Mouse (Mus musculus) heart, embryonic 12.5 days (tissue): ENCODE data around the gene Gstp2. TPM values are rescaled to one million over a fixed set of nuclear protein-coding genes. Genes with fewer than 3 reads are reported as not detected.
"Not testable (repeated sequence)": the region's sequence is repeated elsewhere in the genome, so short reads cannot be mapped to it uniquely, and the experiment has no call there.

Experiments used
- ATAC-seq: fragments of 200-750 bp; cut with Nextera tagmentation; 2 replicates; pipeline ENCODE4 v1.8.0; 2017; ENCODE audit warnings: moderate TSS enrichment, moderate library complexity; ENCODE audit not compliant: insufficient number of reproducible peaks, low FRiP score
- H3K27ac ChIP-seq: fragments of 300-500 bp; sonication (generic); 2 replicates; pipeline ENCODE4 v1.5.1; 2016; ENCODE audit warnings: mild to moderate bottlenecking, moderate library complexity; ENCODE audit not compliant: poor library complexity, severe bottlenecking
- H3K27me3 ChIP-seq: fragments of 300-500 bp; sonication (generic); replicated peaks from 2 replicates; pipeline ENCODE4 v1.6.1; 2016; ENCODE audit warnings: mild to moderate bottlenecking, moderate library complexity
- H3K36me3 ChIP-seq: fragments of 300-500 bp; sonication (generic); 2 replicates; pipeline ENCODE4 v1.6.1; 2016; ENCODE audit warnings: mild to moderate bottlenecking, moderate library complexity
- H3K4me1 ChIP-seq: fragments of 300-500 bp; sonication (generic); replicated peaks from 2 replicates; pipeline ENCODE4 v1.6.1; 2016; ENCODE audit warnings: mild to moderate bottlenecking
- H3K4me2 ChIP-seq: fragments of 300-500 bp; sonication (generic); 2 replicates; pipeline ENCODE4 v1.6.1; 2016; ENCODE audit warnings: mild to moderate bottlenecking, moderate library complexity
- H3K4me3 ChIP-seq: fragments of 300-500 bp; sonication (generic); 2 replicates; pipeline ENCODE4 v1.5.1; 2016; ENCODE audit warnings: mild to moderate bottlenecking
- H3K9ac ChIP-seq: fragments of 300-500 bp; sonication (generic); 2 replicates; pipeline ENCODE4 v1.6.1; 2016; ENCODE audit warnings: mild to moderate bottlenecking, moderate library complexity
- H3K9me3 ChIP-seq: fragments of 300-500 bp; sonication (generic); replicated peaks from 2 replicates; pipeline ENCODE4 v1.6.1; 2016; ENCODE audit warnings: mild to moderate bottlenecking, moderate library complexity
- WGBS: fragments of 180-500 bp; shearing (Covaris S2); methylation state at CpG from one replicate; pipeline ENCODE4 v1.1.7; 2016; 5-methylcytosine and 5-hydroxymethylcytosine counted together
- polyA plus RNA-seq: library from polyadenylated mRNA; unstranded; fragments of >200 nt; fragmentation: Nextera tagmentation; extraction: Ambion mirVana; gene quantifications from 2 replicates; pipeline ENCODE4 v1.2.1, GENCODE M21; 2016

Gene Gstp2
- polyA plus RNA-seq, 1 experiment from 2014 or later, result 7.1 TPM

DNA sequence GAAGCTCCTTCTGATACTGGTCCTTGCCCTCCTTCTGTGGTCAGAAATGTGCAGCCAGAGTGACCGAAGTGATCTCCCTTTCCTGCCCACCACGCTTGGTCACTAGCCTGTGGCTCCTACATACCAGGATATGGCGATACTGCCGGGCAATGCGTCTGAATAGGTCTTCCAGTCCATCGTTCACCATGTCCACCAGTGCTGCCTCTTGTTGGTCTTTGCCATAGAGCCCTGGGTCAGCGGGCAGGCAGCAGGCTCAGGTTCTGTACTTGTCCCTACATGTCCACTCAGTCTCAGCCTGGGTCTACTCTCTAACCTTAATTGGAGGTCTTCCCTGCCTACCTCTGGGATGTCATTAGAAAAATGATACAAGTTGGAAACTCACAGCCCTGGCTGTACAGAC lies 12.1 kb upstream of the Gstp2 start:
- no peaks in the 10 kb centered on the region for H3K36me3 ChIP-seq
- H3K9ac ChIP-seq, result no peak overlapping the region
- WGBS, result 90% methylated on average over 7 of the region's 7 CpGs
- H3K4me3 ChIP-seq, result no peak overlapping the region
- H3K9me3 ChIP-seq, result no peaks in the 10 kb centered on the region
- no peak overlapping the region for H3K4me2 ChIP-seq
- H3K4me1 ChIP-seq, result peaks cover 15% of the 10 kb centered on the region
- no peak for ATAC-seq
- no peaks in the 10 kb centered on the region for H3K27me3 ChIP-seq
- no peak overlapping the region for H3K27ac ChIP-seq

DNA sequence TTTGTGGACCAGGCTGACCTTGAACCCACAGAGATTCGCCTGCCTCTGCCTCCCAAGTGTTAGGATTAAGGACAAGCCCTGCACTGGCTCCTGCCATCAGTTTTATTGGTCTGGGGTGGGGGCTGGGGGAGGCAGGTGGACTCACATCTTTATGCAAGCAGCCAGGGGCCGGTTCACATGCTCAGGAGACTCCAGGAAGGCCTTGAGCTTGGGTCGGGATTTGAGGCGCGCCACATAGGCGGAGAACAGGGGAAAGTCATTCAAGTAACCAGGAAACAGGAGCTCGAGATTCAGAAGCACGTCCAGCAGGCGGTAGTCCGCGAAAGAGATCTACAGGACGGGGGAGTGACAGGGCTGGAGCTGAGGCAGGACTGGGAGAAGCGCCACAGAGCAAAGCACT lies 11.6 kb upstream of the Gstp2 start:
- WGBS, result 81% methylated on average over 13 of the region's 13 CpGs
- Histone ChIP-seq H3K27ac (no peak overlapping the region), H3K27me3 (no peaks in the 10 kb centered on the region)

DNA sequence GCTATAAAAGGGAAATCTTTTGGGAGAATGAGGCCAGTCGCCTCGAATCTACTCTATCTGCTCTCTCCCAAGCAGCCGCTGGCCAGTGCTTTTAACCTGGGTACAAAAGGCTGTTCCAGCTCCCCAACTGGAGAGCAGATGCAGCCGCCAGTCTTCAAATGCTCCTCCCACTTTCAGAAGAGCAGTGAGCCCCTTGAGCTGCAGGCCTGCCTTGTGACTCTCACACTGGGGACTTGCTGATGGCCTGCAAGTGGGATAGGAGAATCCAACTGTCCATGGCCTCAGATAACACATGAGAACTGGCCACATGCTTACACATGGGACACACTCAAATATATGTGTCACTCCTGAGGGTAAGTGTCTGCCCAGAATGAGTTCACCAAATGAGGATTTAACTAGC lies 10.9 kb upstream of the Gstp2 start:
- ATAC-seq, result no peak
- 37% methylated on average over 4 of the region's 4 CpGs for WGBS

More for the DNA sequence above, 11.6 kb upstream of the Gstp2 start:
- Histone ChIP-seq H3K4me3 (no peak overlapping the region), H3K4me1 (peaks cover 15% of the 10 kb centered on the region), H3K9me3 (no peaks in the 10 kb centered on the region), H3K36me3 (no peaks in the 10 kb centered on the region), H3K4me2 (no peak overlapping the region), H3K9ac (no peak overlapping the region)
- ATAC-seq, result no peak

DNA sequence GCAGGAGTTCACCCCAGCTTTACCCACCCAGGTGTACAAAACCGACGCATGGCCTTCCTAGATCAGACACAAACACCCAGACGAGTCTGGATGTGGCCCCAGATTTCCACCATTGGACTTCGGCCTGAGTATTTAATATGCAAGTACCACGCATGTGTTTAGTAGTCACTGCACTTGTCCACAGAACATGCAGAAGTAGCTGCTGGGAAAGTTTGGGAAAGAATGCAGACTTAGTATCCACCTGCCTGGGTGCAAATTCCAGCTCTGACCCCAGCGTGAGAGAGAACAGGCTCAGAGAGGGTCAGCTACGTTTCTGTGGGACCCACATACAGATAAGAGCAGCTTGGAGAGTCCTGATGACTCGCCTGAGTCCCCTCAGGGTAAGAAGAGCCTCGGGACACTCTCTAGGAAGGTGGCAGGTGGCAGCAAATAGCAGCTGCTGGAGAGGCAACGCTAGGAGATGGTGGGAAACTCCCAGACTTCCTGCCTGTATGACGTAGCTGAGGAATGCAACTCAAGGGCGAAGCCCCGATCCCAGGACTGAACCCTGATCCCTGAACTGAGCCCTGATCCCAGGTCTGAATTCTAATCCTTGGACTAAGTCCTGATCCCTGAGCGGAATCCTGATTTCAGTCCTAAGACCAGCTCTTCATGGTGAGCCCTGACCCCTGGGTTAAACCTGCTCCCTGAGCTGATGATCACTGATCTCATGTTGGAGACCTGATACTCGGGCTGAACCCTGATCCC lies 10.3 kb upstream of the Gstp2 start:
- H3K27me3 ChIP-seq, result no peaks in the 10 kb centered on the region
- H3K4me3 ChIP-seq, result no peak overlapping the region
- H3K9ac ChIP-seq, result no peak overlapping the region
- ATAC-seq, result no peak
- no peak overlapping the region for H3K4me2 ChIP-seq
- 45% methylated on average over 15 of the region's 15 CpGs for WGBS
- H3K27ac ChIP-seq, result no peak overlapping the region
- no peaks in the 10 kb centered on the region for H3K36me3 ChIP-seq
- H3K4me1 ChIP-seq, result peaks cover 15% of the 10 kb centered on the region
- H3K9me3 ChIP-seq, result no peaks in the 10 kb centered on the region

More for the DNA sequence above, 10.9 kb upstream of the Gstp2 start:
- H3K9ac ChIP-seq, result no peak overlapping the region
- no peaks in the 10 kb centered on the region for H3K27me3 ChIP-seq
- no peaks in the 10 kb centered on the region for H3K9me3 ChIP-seq
- no peak overlapping the region for H3K4me2 ChIP-seq
- H3K27ac ChIP-seq, result no peak overlapping the region
- H3K4me1 ChIP-seq, result peaks cover 15% of the 10 kb centered on the region
- no peak overlapping the region for H3K4me3 ChIP-seq
- H3K36me3 ChIP-seq, result no peaks in the 10 kb centered on the region

DNA sequence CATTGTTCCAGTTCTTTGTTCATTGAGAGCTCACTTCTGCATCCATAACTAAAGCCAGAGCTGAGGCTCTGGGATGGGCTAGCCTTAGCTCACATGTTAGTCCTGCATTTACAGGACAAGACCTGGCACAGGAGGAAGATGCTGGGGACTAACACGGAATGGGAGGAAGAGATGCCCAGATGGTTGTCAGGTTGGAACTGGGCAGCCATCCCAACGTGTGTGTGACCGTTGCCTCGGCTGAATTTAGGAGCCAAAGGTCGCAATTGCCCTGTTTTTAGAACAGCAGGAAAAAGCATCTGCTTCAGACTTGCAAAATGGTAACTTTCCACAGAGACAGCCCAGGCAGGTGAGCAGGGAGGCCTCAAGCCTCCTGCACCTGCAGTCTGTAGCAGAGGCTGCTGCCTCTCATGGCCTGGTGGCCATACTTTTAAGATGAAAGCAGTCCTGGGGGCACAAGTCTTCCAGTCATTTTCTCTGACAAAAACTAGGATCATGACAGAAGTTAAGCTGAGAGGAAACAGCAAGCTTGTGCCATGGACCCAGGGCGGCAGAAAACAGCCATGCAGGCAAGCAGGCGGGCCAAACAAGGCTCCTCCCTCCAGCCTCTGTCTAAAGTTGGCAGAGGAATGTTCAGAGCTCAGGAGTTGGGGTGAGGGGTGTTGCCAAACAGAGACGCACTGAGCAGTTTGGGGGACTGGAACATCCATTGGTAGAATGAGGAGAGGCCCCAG lies 9.6 kb upstream of the Gstp2 start:
- no peak for ATAC-seq
- H3K4me1 ChIP-seq, result peaks cover 15% of the 10 kb centered on the region

DNA sequence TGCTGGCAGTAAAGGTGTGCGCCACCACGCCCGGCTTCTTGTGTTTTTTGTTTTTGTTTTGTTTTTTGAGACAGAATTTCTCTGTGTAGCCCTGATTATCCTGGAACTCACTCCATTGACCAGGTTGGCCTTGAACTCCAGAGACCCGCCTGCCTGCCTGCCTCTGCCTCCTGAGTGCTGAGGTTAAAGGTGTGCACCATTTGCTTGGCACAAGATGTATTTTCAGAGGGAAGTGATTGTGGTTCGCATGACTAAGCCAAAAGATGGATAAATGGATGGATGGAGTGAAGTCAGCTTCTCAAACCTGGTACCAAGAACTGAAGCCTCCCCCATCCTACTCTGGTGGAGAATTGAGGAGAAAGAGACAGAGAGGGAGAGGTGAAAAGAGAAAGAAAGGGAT lies 8.8 kb upstream of the Gstp2 start:
- no peak overlapping the region for H3K4me3 ChIP-seq
- H3K27ac ChIP-seq, result no peak overlapping the region
- H3K9me3 ChIP-seq, result no peaks in the 10 kb centered on the region
- no peak overlapping the region for H3K4me2 ChIP-seq
- H3K4me1 ChIP-seq, result peaks cover 15% of the 10 kb centered on the region
- H3K27me3 ChIP-seq, result no peaks in the 10 kb centered on the region
- H3K36me3 ChIP-seq, result no peaks in the 10 kb centered on the region
- WGBS, result 85% methylated on average over 5 of the region's 5 CpGs
- no peak for ATAC-seq
- no peak overlapping the region for H3K9ac ChIP-seq

More for the DNA sequence above, 9.6 kb upstream of the Gstp2 start:
- Histone ChIP-seq H3K4me2 (no peak overlapping the region), H3K4me3 (no peak overlapping the region), H3K36me3 (no peaks in the 10 kb centered on the region), H3K27me3 (no peaks in the 10 kb centered on the region), H3K9me3 (no peaks in the 10 kb centered on the region), H3K9ac (no peak overlapping the region), H3K27ac (no peak overlapping the region)
- WGBS, result 60% methylated on average over 8 of the region's 8 CpGs

DNA sequence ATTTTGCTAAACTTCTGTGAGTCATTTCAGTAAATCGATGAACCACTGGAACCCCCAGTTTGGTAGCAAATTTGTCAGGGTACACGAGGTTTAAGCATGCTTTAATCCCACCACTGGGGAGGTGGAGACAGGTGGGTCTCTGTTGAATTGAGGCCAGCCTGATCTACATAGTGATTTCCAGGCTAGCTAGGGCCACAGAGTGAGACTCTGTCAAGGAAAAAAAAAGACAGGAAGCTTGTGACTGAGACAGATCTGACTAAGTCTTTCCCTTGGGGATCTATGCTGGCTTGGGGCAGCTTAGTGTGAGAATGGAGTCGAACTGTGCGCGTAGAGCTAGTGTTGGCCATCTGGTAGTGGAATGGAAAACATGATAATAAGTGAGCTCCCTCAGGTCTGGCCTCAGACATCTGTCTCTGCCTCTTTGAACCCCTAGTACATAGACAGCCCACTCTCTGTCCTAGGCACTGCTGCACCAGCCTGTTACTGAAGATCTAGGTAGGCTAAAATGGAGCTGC lies 6.8 kb upstream of the Gstp2 start:
- Histone ChIP-seq H3K9me3 (no peaks in the 10 kb centered on the region), H3K36me3 (no peaks in the 10 kb centered on the region), H3K4me2 (no peak overlapping the region), H3K9ac (no peak overlapping the region), H3K4me3 (no peak overlapping the region), H3K4me1 (peaks cover 10% of the 10 kb centered on the region), H3K27me3 (no peaks in the 10 kb centered on the region), H3K27ac (no peak overlapping the region)
- WGBS, result 64% methylated on average over 5 of the region's 5 CpGs
- ATAC-seq, result no peak

DNA sequence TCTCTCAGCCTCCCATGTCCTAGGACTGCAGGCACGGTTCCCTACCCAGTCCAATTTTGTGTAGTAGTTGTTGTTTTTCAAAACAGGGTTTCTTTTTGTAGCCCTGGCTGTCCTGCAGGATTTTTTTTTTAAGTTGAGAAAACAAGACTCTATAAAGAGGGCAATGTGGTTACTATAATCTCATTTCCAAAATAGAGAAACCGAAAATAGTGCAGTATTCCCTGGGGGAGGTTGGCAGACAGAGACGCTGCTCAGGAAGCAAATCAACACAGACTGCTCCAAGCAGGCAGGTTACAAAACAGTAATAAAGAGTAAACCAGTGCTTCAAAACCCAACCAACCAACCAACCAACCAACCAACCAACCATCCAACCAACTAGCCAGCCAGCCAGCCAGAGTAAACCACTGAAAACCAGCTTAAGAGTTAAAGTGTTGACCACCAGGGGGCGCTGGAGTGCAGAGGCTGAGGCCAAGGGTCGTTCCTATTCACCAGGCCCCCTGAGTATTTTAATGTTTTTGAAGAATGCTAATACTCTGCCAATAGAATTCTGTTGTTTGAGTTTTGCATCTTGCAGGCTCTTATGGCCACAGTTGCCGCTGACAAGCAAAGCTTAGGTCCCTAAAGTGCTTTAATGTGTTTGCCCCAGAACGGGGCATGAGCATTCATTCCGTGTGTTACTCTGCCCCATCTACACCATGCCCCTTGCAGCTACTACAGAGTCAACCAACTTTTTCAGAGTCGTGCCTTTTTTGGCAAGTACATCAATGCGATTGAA lies 6.1 kb upstream of the Gstp2 start:
- 49% methylated on average over 10 of the region's 10 CpGs for WGBS
- Histone ChIP-seq H3K9me3 (no peaks in the 10 kb centered on the region), H3K27me3 (no peaks in the 10 kb centered on the region), H3K36me3 (no peaks in the 10 kb centered on the region), H3K4me1 (peaks cover 9% of the 10 kb centered on the region), H3K4me2 (no peak overlapping the region), H3K27ac (no peak overlapping the region), H3K9ac (no peak overlapping the region), H3K4me3 (no peak overlapping the region)
- ATAC-seq, result no peak

DNA sequence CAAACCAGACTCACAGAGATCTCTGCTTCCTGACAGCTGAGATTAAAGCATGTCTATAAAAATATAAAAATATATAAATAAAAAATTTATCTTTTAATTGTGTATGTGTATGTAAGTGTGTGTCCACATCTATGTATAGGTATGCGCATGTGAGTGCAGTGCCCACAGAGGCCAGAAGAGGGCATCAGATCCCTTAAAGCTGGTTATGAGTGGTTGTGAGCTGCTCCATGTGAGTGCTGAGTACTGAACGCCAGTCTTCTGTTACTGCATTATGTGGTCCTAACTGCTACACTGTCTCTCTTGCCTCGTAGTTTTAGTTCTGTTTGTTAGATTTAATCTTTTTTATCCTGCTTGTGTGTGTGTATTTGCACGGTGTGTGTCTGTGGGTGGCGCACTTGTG lies 5.2 kb upstream of the Gstp2 start:
- ATAC-seq, result no peak
- H3K9me3 ChIP-seq, result no peaks in the 10 kb centered on the region

DNA sequence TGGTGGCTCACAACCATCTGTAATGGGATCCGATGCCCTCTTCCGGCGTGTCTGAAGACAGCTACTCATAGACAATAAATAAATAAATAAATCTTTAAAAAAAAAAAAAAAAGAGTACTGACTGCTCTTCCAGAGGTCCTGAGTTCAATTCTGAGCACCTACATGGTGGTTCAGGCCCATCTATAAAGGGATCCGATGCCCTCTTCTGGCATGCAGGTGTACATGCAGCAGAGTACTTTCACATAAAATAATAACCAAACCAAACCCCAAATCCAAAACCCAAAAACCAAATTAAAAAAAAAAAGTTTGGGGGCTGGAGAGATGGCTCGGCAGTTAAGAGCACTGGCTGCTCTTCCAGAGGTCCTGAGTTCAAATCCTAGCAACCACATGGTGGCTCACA lies 3.2 kb upstream of the Gstp2 start:
- not testable (repeated sequence) for H3K36me3 ChIP-seq, H3K27me3 ChIP-seq, ATAC-seq, H3K4me3 ChIP-seq, H3K9me3 ChIP-seq, H3K4me2 ChIP-seq, H3K9ac ChIP-seq, H3K27ac ChIP-seq
- 0 out of 2 replicates have a peak, but pooled peaks cover 11% of the 10 kb centered on the region for H3K4me1 ChIP-seq
- 69% methylated on average over 5 of the region's 5 CpGs for WGBS

More for the DNA sequence above, 5.2 kb upstream of the Gstp2 start:
- H3K27ac ChIP-seq, result no peak overlapping the region
- 0 out of 2 replicates have a peak, but pooled peaks cover 7% of the 10 kb centered on the region for H3K4me1 ChIP-seq
- 89% methylated on average over 5 of the region's 5 CpGs for WGBS
- H3K36me3 ChIP-seq, result no peaks in the 10 kb centered on the region
- no peak overlapping the region for H3K4me3 ChIP-seq
- H3K27me3 ChIP-seq, result no peaks in the 10 kb centered on the region
- H3K4me2 ChIP-seq, result no peak overlapping the region
- H3K9ac ChIP-seq, result no peak overlapping the region

DNA sequence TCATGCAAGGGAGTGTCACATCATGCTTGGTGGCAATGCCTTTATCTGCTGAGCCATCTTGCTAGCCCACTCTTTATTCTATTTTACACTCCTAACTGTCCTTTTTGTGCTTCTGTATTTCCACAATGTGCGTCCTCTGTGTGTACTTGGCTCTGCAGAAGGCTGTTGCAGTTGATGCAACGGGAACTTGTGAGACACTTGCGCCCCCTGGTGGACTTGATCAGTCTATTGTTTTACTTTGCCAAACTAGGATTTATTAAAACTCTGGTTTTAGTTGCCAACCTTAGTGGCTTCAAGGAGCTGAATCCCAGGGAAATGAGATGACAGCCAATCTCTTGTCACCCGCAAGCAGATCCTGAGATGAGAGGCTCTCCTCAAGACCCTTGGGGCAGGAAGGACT lies 2.0 kb upstream of the Gstp2 start:
- Histone ChIP-seq H3K9me3 (no peaks in the 10 kb centered on the region), H3K4me1 (0 out of 2 replicates have a peak, but pooled peaks cover 11% of the 10 kb centered on the region), H3K27ac (no peak overlapping the region), H3K4me2 (no peak overlapping the region), H3K27me3 (no peaks in the 10 kb centered on the region), H3K4me3 (no peak overlapping the region), H3K36me3 (no peaks in the 10 kb centered on the region), H3K9ac (no peak overlapping the region)
- ATAC-seq, result no peak
- 23% methylated on average over 4 of the region's 4 CpGs for WGBS
